Mouse (Mus musculus): ENCODE measurements around the gene Bmpr2. TPM values are rescaled to one million over a fixed set of nuclear protein-coding genes. Genes with fewer than 3 reads are reported as not detected.
"Not testable (repeated sequence)": the region's sequence is repeated elsewhere in the genome, so short reads cannot be mapped to it uniquely, and the experiment has no call there.

Bmpr2 gene
- polyA plus RNA-seq, 1 experiment from 2014 or later: 9.4 TPM

GRCm38 (mm10) chr1:59749724-59750123 lies 13.5 kb upstream of the Bmpr2 start:
- H3K36me3 ChIP-seq (ENCODE audit: control insufficient read depth, insufficient read depth, low read length); H3K27ac ChIP-seq (ENCODE audit: low read length); H3K27me3 ChIP-seq (ENCODE audit: control insufficient read depth, insufficient read depth, low read depth, low read length); H3K4me1 ChIP-seq (ENCODE audit: control insufficient read depth, insufficient read depth, low read length); H3K4me2 ChIP-seq (ENCODE audit: low read length); H3K9ac ChIP-seq (ENCODE audit: low read depth, low read length); H3K9me3 ChIP-seq (replicated peaks; ENCODE audit: control insufficient read depth, low read length, poor library complexity, severe bottlenecking); ATAC-seq; H3K4me3 ChIP-seq (ENCODE audit: low read depth, low read length): not testable (repeated sequence)
- WGBS: 75% methylated on average over 5 of the region's 5 CpGs

- Histone ChIP-seq H3K4me2 (ENCODE audit: low read length) (no peak overlapping the region), H3K9ac (ENCODE audit: low read depth, low read length) (no peak overlapping the region), H3K9me3 (replicated peaks; ENCODE audit: control insufficient read depth, low read length, poor library complexity, severe bottlenecking) (no peaks in the 10 kb centered on the region), H3K4me3 (ENCODE audit: low read depth, low read length) (no peak overlapping the region), H3K36me3 (ENCODE audit: control insufficient read depth, insufficient read depth, low read length) (no peaks in the 10 kb centered on the region), H3K4me1 (ENCODE audit: control insufficient read depth, insufficient read depth, low read length) (no peaks in the 10 kb centered on the region), H3K27me3 (ENCODE audit: control insufficient read depth, insufficient read depth, low read depth, low read length) (no peaks in the 10 kb centered on the region), H3K27ac (ENCODE audit: low read length) (no peak overlapping the region)
- WGBS: 59% methylated on average over 1 of the region's 1 CpGs
- no peak for ATAC-seq
Measured at GRCm38 (mm10) chr1:59755298-59755697, 7.9 kb upstream of the Bmpr2 start.

- no peak for ATAC-seq
- 93% methylated on average over 1 of the region's 1 CpGs for WGBS
Measured at GRCm38 (mm10) chr1:59758325-59758724, 4.9 kb upstream of the Bmpr2 start.

GRCm38 (mm10) chr1:59762208-59762607 lies 992 bp upstream of the Bmpr2 start:
- Histone ChIP-seq H3K27me3 (ENCODE audit: control insufficient read depth, insufficient read depth, low read depth, low read length) (no peaks in the 10 kb centered on the region), H3K9ac (ENCODE audit: low read depth, low read length) (peak overlapping the region; percentile 86), H3K4me3 (ENCODE audit: low read depth, low read length) (peak overlapping the region; percentile 98), H3K9me3 (replicated peaks; ENCODE audit: control insufficient read depth, low read length, poor library complexity, severe bottlenecking) (no peaks in the 10 kb centered on the region), H3K4me2 (ENCODE audit: low read length) (peak overlapping the region; percentile 81), H3K27ac (ENCODE audit: low read length) (peak overlapping the region; percentile 99), H3K36me3 (ENCODE audit: control insufficient read depth, insufficient read depth, low read length) (no peaks in the 10 kb centered on the region), H3K4me1 (ENCODE audit: control insufficient read depth, insufficient read depth, low read length) (peaks cover 10% of the 10 kb centered on the region)
- 2% methylated on average over 10 of the region's 10 CpGs for WGBS
- ATAC-seq: no peak

More at GRCm38 (mm10) chr1:59758325-59758724, 4.9 kb upstream of the Bmpr2 start:
- Histone ChIP-seq H3K27me3 (ENCODE audit: control insufficient read depth, insufficient read depth, low read depth, low read length) (no peaks in the 10 kb centered on the region), H3K9ac (ENCODE audit: low read depth, low read length) (no peak overlapping the region), H3K4me1 (ENCODE audit: control insufficient read depth, insufficient read depth, low read length) (no peaks in the 10 kb centered on the region), H3K9me3 (replicated peaks; ENCODE audit: control insufficient read depth, low read length, poor library complexity, severe bottlenecking) (no peaks in the 10 kb centered on the region), H3K4me3 (ENCODE audit: low read depth, low read length) (no peak overlapping the region), H3K36me3 (ENCODE audit: control insufficient read depth, insufficient read depth, low read length) (no peaks in the 10 kb centered on the region), H3K4me2 (ENCODE audit: low read length) (no peak overlapping the region), H3K27ac (ENCODE audit: low read length) (no peak overlapping the region)

GRCm38 (mm10) chr1:59762651-59763163 lies 493 bp upstream of the Bmpr2 start:
- peaks cover 10% of the 10 kb centered on the region for H3K4me1 ChIP-seq (ENCODE audit: control insufficient read depth, insufficient read depth, low read length)

GRCm38 (mm10) chr1:59763781-59764251 lies 616 bp downstream of the Bmpr2 start:
- WGBS: under 1% methylated on average over 44 of the region's 55 CpGs
- Histone ChIP-seq H3K36me3 (ENCODE audit: control insufficient read depth, insufficient read depth, low read length) (no peaks in the 10 kb centered on the region), H3K9me3 (replicated peaks; ENCODE audit: control insufficient read depth, low read length, poor library complexity, severe bottlenecking) (no peaks in the 10 kb centered on the region), H3K4me3 (ENCODE audit: low read depth, low read length) (peak overlapping the region; percentile 98), H3K4me1 (ENCODE audit: control insufficient read depth, insufficient read depth, low read length) (peaks cover 16% of the 10 kb centered on the region), H3K9ac (ENCODE audit: low read depth, low read length) (peak overlapping the region; percentile 86), H3K27ac (ENCODE audit: low read length) (peak overlapping the region; percentile 99), H3K4me2 (ENCODE audit: low read length) (peak overlapping the region; percentile 63), H3K27me3 (ENCODE audit: control insufficient read depth, insufficient read depth, low read depth, low read length) (no peaks in the 10 kb centered on the region)
- ATAC-seq: peak; percentile 75

More at GRCm38 (mm10) chr1:59762651-59763163, 493 bp upstream of the Bmpr2 start:
- no peaks in the 10 kb centered on the region for H3K36me3 ChIP-seq (ENCODE audit: control insufficient read depth, insufficient read depth, low read length)
- H3K9ac ChIP-seq (ENCODE audit: low read depth, low read length): peak overlapping the region; percentile 86
- WGBS: under 1% methylated on average over 41 of the region's 44 CpGs
- peak overlapping the region; percentile 98 for H3K4me3 ChIP-seq (ENCODE audit: low read depth, low read length)
- ATAC-seq: peak; percentile 76
- H3K4me2 ChIP-seq (ENCODE audit: low read length): peak overlapping the region; percentile 81
- H3K27me3 ChIP-seq (ENCODE audit: control insufficient read depth, insufficient read depth, low read depth, low read length): no peaks in the 10 kb centered on the region
- peak overlapping the region; percentile 99 for H3K27ac ChIP-seq (ENCODE audit: low read length)
- no peaks in the 10 kb centered on the region for H3K9me3 ChIP-seq (replicated peaks; ENCODE audit: control insufficient read depth, low read length, poor library complexity, severe bottlenecking)

GRCm38 (mm10) chr1:59764407-59764971 lies 1.3 kb downstream of the Bmpr2 start:
- under 1% methylated on average over 27 of the region's 27 CpGs for WGBS
- Histone ChIP-seq H3K4me3 (ENCODE audit: low read depth, low read length) (peak overlapping the region; percentile 98), H3K9me3 (replicated peaks; ENCODE audit: control insufficient read depth, low read length, poor library complexity, severe bottlenecking) (no peaks in the 10 kb centered on the region), H3K9ac (ENCODE audit: low read depth, low read length) (peak overlapping the region; percentile 86), H3K27me3 (ENCODE audit: control insufficient read depth, insufficient read depth, low read depth, low read length) (no peaks in the 10 kb centered on the region), H3K4me1 (ENCODE audit: control insufficient read depth, insufficient read depth, low read length) (peaks cover 16% of the 10 kb centered on the region), H3K36me3 (ENCODE audit: control insufficient read depth, insufficient read depth, low read length) (no peaks in the 10 kb centered on the region), H3K4me2 (ENCODE audit: low read length) (peak overlapping the region; percentile 63), H3K27ac (ENCODE audit: low read length) (peak overlapping the region; percentile 99)
- 0 out of 2 replicates have a peak, but pooled peaks have one; percentile 9 for ATAC-seq

GRCm38 (mm10) chr1:59765279-59765678 lies 2.1 kb downstream of the Bmpr2 start:
- Histone ChIP-seq H3K27me3 (ENCODE audit: control insufficient read depth, insufficient read depth, low read depth, low read length) (no peaks in the 10 kb centered on the region), H3K4me1 (ENCODE audit: control insufficient read depth, insufficient read depth, low read length) (peaks cover 20% of the 10 kb centered on the region), H3K9ac (ENCODE audit: low read depth, low read length) (no peak overlapping the region), H3K4me2 (ENCODE audit: low read length) (peak overlapping the region; percentile 80), H3K9me3 (replicated peaks; ENCODE audit: control insufficient read depth, low read length, poor library complexity, severe bottlenecking) (no peaks in the 10 kb centered on the region), H3K27ac (ENCODE audit: low read length) (no peak overlapping the region), H3K4me3 (ENCODE audit: low read depth, low read length) (peak overlapping the region; percentile 52), H3K36me3 (ENCODE audit: control insufficient read depth, insufficient read depth, low read length) (no peaks in the 10 kb centered on the region)
- ATAC-seq: no peak
- WGBS: 0% methylated on average over 4 of the region's 4 CpGs

- peak overlapping the region; percentile 38; the same call in 1 of the 2 replicates for H3K9ac ChIP-seq (ENCODE audit: low read depth, low read length)
- ATAC-seq: no peak
- peaks cover 29% of the 10 kb centered on the region for H3K4me1 ChIP-seq (ENCODE audit: control insufficient read depth, insufficient read depth, low read length)
- no peaks in the 10 kb centered on the region for H3K27me3 ChIP-seq (ENCODE audit: control insufficient read depth, insufficient read depth, low read depth, low read length)
- H3K9me3 ChIP-seq (replicated peaks; ENCODE audit: control insufficient read depth, low read length, poor library complexity, severe bottlenecking): no peaks in the 10 kb centered on the region
- no peaks in the 10 kb centered on the region for H3K36me3 ChIP-seq (ENCODE audit: control insufficient read depth, insufficient read depth, low read length)
- H3K4me2 ChIP-seq (ENCODE audit: low read length): peak overlapping the region; percentile 92
- no peak overlapping the region for H3K27ac ChIP-seq (ENCODE audit: low read length)
- H3K4me3 ChIP-seq (ENCODE audit: low read depth, low read length): peak overlapping the region; percentile 40
Measured at GRCm38 (mm10) chr1:59766626-59767025, 3.4 kb downstream of the Bmpr2 start.
